Mouse (Mus musculus) hindbrain, embryonic 11.5 days (tissue): Measurements from ENCODE around the gene Usp39. TPM values are rescaled to one million over a fixed set of nuclear protein-coding genes. Genes with fewer than 3 reads are reported as not detected.

ENCODE experiments used
- ATAC-seq: fragments of 200-750 bp; cut with Nextera tagmentation; 2 replicates; pipeline ENCODE4 v1.8.0; 2017; ENCODE audit warnings: mild to moderate bottlenecking, moderate TSS enrichment, moderate library complexity; ENCODE audit not compliant: low FRiP score
- DNase-seq: peaks from one replicate; pipeline ENCODE4 v3.0.0-alpha.2; 2015; ENCODE audit warnings: low spot score
- H3K27ac ChIP-seq: fragments of 300-500 bp; sonication (generic); 2 replicates; pipeline ENCODE4 v1.5.1; 2014; ENCODE audit warnings: mild to moderate bottlenecking, low read depth, low read length
- H3K27me3 ChIP-seq: fragments of 300-500 bp; sonication (generic); 2 replicates; pipeline ENCODE4 v1.6.1; 2014; ENCODE audit warnings: mild to moderate bottlenecking, low read length, moderate library complexity, mixed read lengths; ENCODE audit not compliant: control insufficient read depth, insufficient read depth
- H3K36me3 ChIP-seq: fragments of 300-500 bp; sonication (generic); 2 replicates; pipeline ENCODE4 v1.6.1; 2014; ENCODE audit warnings: mild to moderate bottlenecking, low read length, moderate library complexity, mixed read lengths; ENCODE audit not compliant: control insufficient read depth, insufficient read depth
- H3K4me1 ChIP-seq: fragments of 300-500 bp; sonication (generic); replicated peaks from 2 replicates; pipeline ENCODE4 v1.6.1; 2014; ENCODE audit warnings: low read length, mixed read lengths; ENCODE audit not compliant: control insufficient read depth, insufficient read depth
- H3K4me2 ChIP-seq: fragments of 300-500 bp; sonication (generic); replicated peaks from 2 replicates; pipeline ENCODE4 v1.6.1; 2014; ENCODE audit warnings: mild to moderate bottlenecking, low read depth, low read length
- H3K4me3 ChIP-seq: fragments of 300-500 bp; sonication (generic); 2 replicates; pipeline ENCODE4 v1.5.1; 2014; ENCODE audit warnings: low read depth, low read length
- H3K9ac ChIP-seq: fragments of 300-500 bp; sonication (generic); 2 replicates; pipeline ENCODE4 v1.6.1; 2014; ENCODE audit warnings: low read depth, low read length
- H3K9me3 ChIP-seq: fragments of 300-500 bp; sonication (generic); 2 replicates; pipeline ENCODE4 v1.6.1; 2016; ENCODE audit warnings: low read length; ENCODE audit not compliant: control insufficient read depth
- WGBS: fragments of 180-500 bp; shearing (Covaris S2); extraction: QIAGEN DNeasy Blood & Tissue Kit; methylation state at CpG from one replicate; pipeline ENCODE4 v1.1.7; 2014; 5-methylcytosine and 5-hydroxymethylcytosine counted together
- polyA plus RNA-seq: library from polyadenylated mRNA; unstranded; fragments of >200 nt; fragmentation: Nextera tagmentation; extraction: Ambion mirVana; gene quantifications from 2 replicates; pipeline ENCODE4 v1.2.1, GENCODE M21; 2014

Usp39 gene
- polyA plus RNA-seq, 1 experiment from 2014 or later, result 102 TPM

- ATAC-seq, result no peak
Observed at GRCm38 (mm10) chr6:72358086-72358764, 13.2 kb upstream of the Usp39 start.

GRCm38 (mm10) chr6:72357164-72358079 is 12.4 kb upstream of the Usp39 start:
- DNase-seq (no peak), ATAC-seq (no peak)
- peaks cover 6% of the 10 kb centered on the region; the same call in 1 of the 2 replicates for H3K4me1 ChIP-seq
- WGBS, result 84% methylated on average over 5 of the region's 5 CpGs
- H3K27me3 ChIP-seq, result no peaks in the 10 kb centered on the region
- no peak overlapping the region for H3K9ac ChIP-seq
- no peaks in the 10 kb centered on the region for H3K36me3 ChIP-seq
- no peak overlapping the region for H3K27ac ChIP-seq
- no peaks in the 10 kb centered on the region for H3K9me3 ChIP-seq
- no peak overlapping the region for H3K4me2 ChIP-seq
- H3K4me3 ChIP-seq, result no peak overlapping the region

More at GRCm38 (mm10) chr6:72358086-72358764, 13.2 kb upstream of the Usp39 start:
- Histone ChIP-seq H3K36me3 (no peaks in the 10 kb centered on the region), H3K4me1 (peaks cover 6% of the 10 kb centered on the region; the same call in 1 of the 2 replicates), H3K27ac (no peak overlapping the region), H3K27me3 (no peaks in the 10 kb centered on the region), H3K4me3 (no peak overlapping the region), H3K4me2 (no peak overlapping the region), H3K9me3 (no peaks in the 10 kb centered on the region), H3K9ac (no peak overlapping the region)
- 86% methylated on average over 10 of the region's 10 CpGs for WGBS
- no peak for DNase-seq

- Histone ChIP-seq H3K4me2 (peak overlapping the region; percentile 94), H3K27me3 (no peaks in the 10 kb centered on the region), H3K9me3 (no peaks in the 10 kb centered on the region), H3K4me3 (peak overlapping the region; percentile 47), H3K4me1 (peaks cover 4% of the 10 kb centered on the region; the same call in 1 of the 2 replicates), H3K9ac (peak overlapping the region; percentile 56; the same call in 1 of the 2 replicates), H3K36me3 (no peaks in the 10 kb centered on the region), H3K27ac (no peak overlapping the region)
- 52% methylated on average over 5 of the region's 8 CpGs for WGBS
- DNase-seq, result no peak
- peak; percentile 38 for ATAC-seq
Observed at GRCm38 (mm10) chr6:72356001-72356532, 11.1 kb upstream of the Usp39 start.

GRCm38 (mm10) chr6:72355066-72355911 is 10.3 kb upstream of the Usp39 start, which contains the start of gene Tmem150a:
Tmem150a (plus strand) TSS chr6:72355447.
- DNase-seq (peak; percentile 82), ATAC-seq (peak; percentile 89)
- H3K4me2 ChIP-seq, result peak within 1 kb of the TSS; percentile 94
- H3K9me3 ChIP-seq, result no peaks in the 10 kb centered on the region
- H3K9ac ChIP-seq, result peak within 1 kb of the TSS; percentile 56
- H3K36me3 ChIP-seq, result no peaks in the 10 kb centered on the region
- peak within 1 kb of the TSS; percentile 47 for H3K4me3 ChIP-seq
- no peak within 1 kb of the TSS for H3K27ac ChIP-seq
- H3K27me3 ChIP-seq, result no peaks in the 10 kb centered on the region
- under 1% methylated on average over 56 of the region's 71 CpGs for WGBS
- peaks cover 4% of the 10 kb centered on the region; the same call in 1 of the 2 replicates for H3K4me1 ChIP-seq

- Histone ChIP-seq H3K4me3 (no peak overlapping the region), H3K27ac (no peak overlapping the region), H3K9ac (no peak overlapping the region), H3K4me1 (peaks cover 4% of the 10 kb centered on the region; the same call in 1 of the 2 replicates), H3K36me3 (no peaks in the 10 kb centered on the region), H3K27me3 (no peaks in the 10 kb centered on the region), H3K4me2 (no peak overlapping the region), H3K9me3 (no peaks in the 10 kb centered on the region)
- 86% methylated on average over 1 of the region's 1 CpGs for WGBS
- no peak for ATAC-seq
- DNase-seq, result no peak
Observed at GRCm38 (mm10) chr6:72354025-72354424, 9.0 kb upstream of the Usp39 start.

- H3K4me2 ChIP-seq, result no peak overlapping the region
- no peak for ATAC-seq
- no peak overlapping the region for H3K4me3 ChIP-seq
- no peak overlapping the region for H3K27ac ChIP-seq
- H3K9ac ChIP-seq, result no peak overlapping the region
- H3K4me1 ChIP-seq, result peaks cover 10% of the 10 kb centered on the region
- DNase-seq, result no peak
- H3K9me3 ChIP-seq, result no peaks in the 10 kb centered on the region
- H3K27me3 ChIP-seq, result no peaks in the 10 kb centered on the region
- no peaks in the 10 kb centered on the region for H3K36me3 ChIP-seq
- 73% methylated on average over 5 of the region's 5 CpGs for WGBS
Observed at GRCm38 (mm10) chr6:72352636-72353405, 7.8 kb upstream of the Usp39 start.

GRCm38 (mm10) chr6:72350214-72350613 is 5.2 kb upstream of the Usp39 start:
- H3K36me3 ChIP-seq, result no peaks in the 10 kb centered on the region
- ATAC-seq, result no peak
- H3K4me3 ChIP-seq, result no peak overlapping the region
- no peak overlapping the region for H3K4me2 ChIP-seq
- no peak for DNase-seq
- 97% methylated on average over 2 of the region's 2 CpGs for WGBS
- H3K9ac ChIP-seq, result no peak overlapping the region
- H3K4me1 ChIP-seq, result peaks cover 10% of the 10 kb centered on the region
- no peaks in the 10 kb centered on the region for H3K27me3 ChIP-seq
- H3K9me3 ChIP-seq, result no peaks in the 10 kb centered on the region
- no peak overlapping the region for H3K27ac ChIP-seq
